ENCODE assay signal across 8 mouse cellular contexts in genomic region chr17:78737096-78737495, GRCm38 (mm10). TPM values are rescaled to one million over a fixed set of nuclear protein-coding genes. Genes with fewer than 3 reads are reported as not detected.
DNase-seq lines count a peak whose midpoint lies in the region; ATAC-seq and TF ChIP-seq lines count a peak whose summit lies in the region.

TSS of gene Strn (minus strand) at chr17:78737196.

- 35% methylated on average over 4 of the region's 4 CpGs for WGBS in lung, postnatal 0 days
- WGBS in hindbrain, embryonic 13.5 days = 35% methylated on average over 4 of the region's 4 CpGs
- WGBS in liver, postnatal 0 days (ENCODE audit: insufficient replicate concordance) = 39% methylated on average over 4 of the region's 4 CpGs

- peak; percentile 14 for DNase-seq in lung, postnatal 0 days (ENCODE audit: low spot score)
- DNase-seq in lung, postnatal 4 days = no peak
- no peak for DNase-seq in liver, postnatal 0 days
- DNase-seq in ovary, adult 18-20 months (ENCODE audit: low spot score) = no peak
- DNase-seq in cerebellum, postnatal 25 days = no peak
- no peak for DNase-seq in gastrocnemius, postnatal 25 days

- peak within 1 kb of the TSS; percentile 98 for H3K4me3 ChIP-seq in lung, postnatal 0 days (ENCODE audit: low read depth, low read length)
- peak within 1 kb of the TSS; percentile 94 for H3K4me3 ChIP-seq in hindbrain, embryonic 13.5 days
- H3K4me3 ChIP-seq in liver, postnatal 0 days (ENCODE audit: low read depth, low read length) = peak within 1 kb of the TSS; percentile 96

- H3K4me1 ChIP-seq in lung, postnatal 0 days (ENCODE audit: insufficient read depth, low read depth, low read length) = peaks cover 12% of the 10 kb centered on the region; the same call in 1 of the 2 replicates
- peaks cover 25% of the 10 kb centered on the region for H3K4me1 ChIP-seq in hindbrain, embryonic 13.5 days (replicated peaks)
- peaks cover 7% of the 10 kb centered on the region for H3K4me1 ChIP-seq in liver, postnatal 0 days (ENCODE audit: insufficient read depth)

- no peaks in the 10 kb centered on the region for H3K9me3 ChIP-seq in lung, postnatal 0 days (ENCODE audit: low read length)
- H3K9me3 ChIP-seq in hindbrain, embryonic 13.5 days = no peaks in the 10 kb centered on the region
- H3K9me3 ChIP-seq in liver, postnatal 0 days (ENCODE audit: low read length) = no peaks in the 10 kb centered on the region

- peak within 1 kb of the TSS; percentile 74 for H3K4me2 ChIP-seq in lung, postnatal 0 days (replicated peaks; ENCODE audit: low read depth, low read length)
- H3K4me2 ChIP-seq in hindbrain, embryonic 13.5 days = peak within 1 kb of the TSS; percentile 82
- H3K4me2 ChIP-seq in liver, postnatal 0 days (ENCODE audit: low read depth, low read length) = peak within 1 kb of the TSS; percentile 92

- H3K36me3 ChIP-seq in lung, postnatal 0 days (ENCODE audit: insufficient read depth, low read length) = no peaks in the 10 kb centered on the region
- no peaks in the 10 kb centered on the region for H3K36me3 ChIP-seq in hindbrain, embryonic 13.5 days
- no peaks in the 10 kb centered on the region for H3K36me3 ChIP-seq in liver, postnatal 0 days (replicated peaks; ENCODE audit: insufficient read depth, low read length)

- H3K27ac ChIP-seq in lung, postnatal 0 days (ENCODE audit: low read length) = peak within 1 kb of the TSS; percentile 93
- peak within 1 kb of the TSS; percentile 91 for H3K27ac ChIP-seq in hindbrain, embryonic 13.5 days
- peak within 1 kb of the TSS; percentile 88 for H3K27ac ChIP-seq in liver, postnatal 0 days (ENCODE audit: low read depth)

- TF ChIP-seq EP300 in lung, postnatal 0 days (IDR thresholded peaks at IDR 0.05) = no peak
- no peak for TF ChIP-seq EP300 in liver, postnatal 0 days (IDR thresholded peaks at IDR 0.05; ENCODE audit: low read depth)

- TF ChIP-seq CTCF in lung, postnatal 0 days (IDR thresholded peaks at IDR 0.05) = no peak
- TF ChIP-seq CTCF in liver, postnatal 0 days (IDR thresholded peaks at IDR 0.05; ENCODE audit: low read depth) = no peak

- H3K27me3 ChIP-seq in lung, postnatal 0 days (replicated peaks; ENCODE audit: insufficient read depth, low read length) = no peaks in the 10 kb centered on the region
- no peaks in the 10 kb centered on the region for H3K27me3 ChIP-seq in hindbrain, embryonic 13.5 days
- H3K27me3 ChIP-seq in liver, postnatal 0 days (ENCODE audit: insufficient read depth, low read length) = no peaks in the 10 kb centered on the region

- peak within 1 kb of the TSS; percentile 84 for H3K9ac ChIP-seq in lung, postnatal 0 days (replicated peaks; ENCODE audit: low read depth)
- H3K9ac ChIP-seq in hindbrain, embryonic 13.5 days = peak within 1 kb of the TSS; percentile 95
- peak within 1 kb of the TSS; percentile 86 for H3K9ac ChIP-seq in liver, postnatal 0 days (replicated peaks)

- no peak for ATAC-seq in lung, postnatal 0 days
- no peak for ATAC-seq in erythroid progenitor cell, adult 5-6 weeks (replicated peaks; ENCODE audit: low FRiP score, poor library complexity, severe bottlenecking)
- ATAC-seq in hindbrain, embryonic 13.5 days (ENCODE audit: low FRiP score) = no peak
- ATAC-seq in liver, postnatal 0 days = no peak

RNA-seq across cellular contexts. Expression of gene Strn, which starts in this region (rescaled TPM):
- polyA plus RNA-seq in lung, postnatal 0 days (2015; fragmentation: Nextera tagmentation; extraction: Ambion mirVana) = 3.4 and 4.3 TPM in 2 replicates
- total RNA-seq in erythroid progenitor cell, adult 5-6 weeks (2015; ENCODE audit: low replicate concordance) = 11.2 and 13.0 TPM in 2 replicates
- total RNA-seq in erythroid progenitor cell, adult 5-6 weeks (2017; ENCODE audit: low replicate concordance) = 19.7 and 20.7 TPM in 2 replicates
- polyA plus RNA-seq in hindbrain, embryonic 13.5 days (2015; fragmentation: Nextera tagmentation; extraction: Ambion mirVana) = 5.0 and 5.7 TPM in 2 replicates
- 1.2 and 1.7 TPM in 2 replicates for polyA plus RNA-seq in liver, postnatal 0 days (2015; fragmentation: Nextera tagmentation; extraction: Ambion mirVana)
- 1 to 10 TPM; 5.5 to 6.1 TPM for total RNA-seq in gastrocnemius, postnatal 25 days (2021)
